Mouse (Mus musculus) neural tube, embryonic 11.5 days (tissue): Measurements from ENCODE around the gene Ypel2. TPM values are rescaled to one million over a fixed set of nuclear protein-coding genes. Genes with fewer than 3 reads are reported as not detected.

ENCODE experiments used
- ATAC-seq: fragments of 200-750 bp; cut with Nextera tagmentation; 2 replicates; pipeline ENCODE4 v1.8.0; 2017; ENCODE audit warnings: moderate number of reproducible peaks, mild to moderate bottlenecking, moderate TSS enrichment, moderate library complexity; ENCODE audit not compliant: insufficient read depth, low FRiP score, low TSS enrichment
- DNase-seq: peaks from one replicate; pipeline ENCODE4 v3.0.0-alpha.2; 2015; ENCODE audit warnings: low spot score
- H3K27ac ChIP-seq: fragments of 300-500 bp; sonication (generic); 2 replicates; pipeline ENCODE4 v1.5.1; 2014; ENCODE audit warnings: low read depth, mild to moderate bottlenecking, low read length
- H3K27me3 ChIP-seq: fragments of 300-500 bp; sonication (generic); 2 replicates; pipeline ENCODE4 v1.6.1; 2014; ENCODE audit warnings: mild to moderate bottlenecking, low read length, mixed read lengths; ENCODE audit not compliant: control insufficient read depth, insufficient read depth
- H3K36me3 ChIP-seq: fragments of 300-500 bp; sonication (generic); 2 replicates; pipeline ENCODE4 v1.6.1; 2014; ENCODE audit warnings: mild to moderate bottlenecking, low read length, moderate library complexity, mixed read lengths; ENCODE audit not compliant: control insufficient read depth, insufficient read depth
- H3K4me1 ChIP-seq: fragments of 300-500 bp; sonication (generic); 2 replicates; pipeline ENCODE4 v1.6.1; 2014; ENCODE audit warnings: low read length, mixed read lengths; ENCODE audit not compliant: control insufficient read depth, insufficient read depth
- H3K4me2 ChIP-seq: fragments of 300-500 bp; sonication (generic); 2 replicates; pipeline ENCODE4 v1.6.1; 2014; ENCODE audit warnings: low read depth, mild to moderate bottlenecking, moderate library complexity
- H3K4me3 ChIP-seq: fragments of 300-500 bp; sonication (generic); 2 replicates; pipeline ENCODE4 v1.5.1; 2014; ENCODE audit warnings: low read depth, low read length
- H3K9ac ChIP-seq: fragments of 300-500 bp; sonication (generic); 2 replicates; pipeline ENCODE4 v1.6.1; 2014; ENCODE audit warnings: mild to moderate bottlenecking, low read length
- H3K9me3 ChIP-seq: fragments of 300-500 bp; sonication (generic); 2 replicates; pipeline ENCODE4 v1.6.1; 2016; ENCODE audit warnings: low read length; ENCODE audit not compliant: control insufficient read depth
- WGBS: fragments of 180-500 bp; shearing (Covaris S2); extraction: QIAGEN DNeasy Blood & Tissue Kit; methylation state at CpG from one replicate; pipeline ENCODE4 v1.1.7; 2014; 5-methylcytosine and 5-hydroxymethylcytosine counted together
- polyA plus RNA-seq: library from polyadenylated mRNA; unstranded; fragments of >200 nt; fragmentation: Nextera tagmentation; extraction: Ambion mirVana; gene quantifications from 2 replicates; pipeline ENCODE4 v1.2.1, GENCODE M21; 2014

The Ypel2 gene
- polyA plus RNA-seq, 1 experiment from 2014 or later: 7.0 TPM

DNA sequence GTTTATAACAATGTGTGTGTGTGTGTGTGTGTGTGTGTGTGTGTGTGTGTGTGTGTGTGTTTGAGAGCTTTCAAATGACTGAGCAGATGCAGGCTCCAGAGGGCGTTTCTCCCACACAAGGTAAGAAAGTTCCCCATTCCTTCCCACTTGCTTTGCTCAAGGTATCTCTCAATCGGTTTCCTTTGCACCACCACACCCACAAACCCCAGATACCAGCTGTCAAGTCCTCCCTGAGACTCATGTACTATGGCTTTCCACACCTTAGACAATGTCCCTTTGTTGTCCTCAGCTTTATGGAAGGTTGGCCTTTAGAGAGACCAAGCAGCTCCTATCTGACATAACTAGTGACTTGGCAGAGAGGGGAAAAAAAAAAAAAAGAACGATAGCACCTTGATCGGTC, 29.3 kb upstream of the Ypel2 start:
- Histone ChIP-seq H3K36me3 (no peaks in the 10 kb centered on the region), H3K9me3 (no peaks in the 10 kb centered on the region), H3K4me2 (no peak overlapping the region), H3K27ac (no peak overlapping the region), H3K4me1 (no peaks in the 10 kb centered on the region), H3K27me3 (no peaks in the 10 kb centered on the region), H3K4me3 (no peak overlapping the region), H3K9ac (no peak overlapping the region)
- 71% methylated on average over 4 of the region's 4 CpGs for WGBS
- DNase-seq (no peak), ATAC-seq (no peak)

DNA sequence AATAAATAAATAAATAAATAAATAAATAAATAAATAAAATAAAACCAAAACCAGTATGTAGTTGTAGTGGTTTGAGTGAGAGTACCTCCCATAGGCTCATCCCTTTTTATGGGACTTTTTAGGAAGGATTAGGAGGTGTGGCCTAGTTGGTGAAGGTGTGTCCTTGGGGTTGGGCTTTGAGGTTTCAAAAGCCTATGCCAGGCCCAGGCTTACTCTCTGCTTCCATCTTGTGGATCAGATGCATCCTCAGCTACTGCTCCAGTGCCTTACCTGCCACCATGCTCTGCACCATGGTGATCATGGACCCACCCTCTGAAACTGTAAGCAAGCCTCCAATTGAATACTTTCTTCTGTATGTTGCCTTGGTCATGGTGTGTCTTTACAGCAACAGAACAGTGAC, 28.0 kb upstream of the Ypel2 start:
- DNase-seq: no peak
- Histone ChIP-seq H3K4me1 (no peaks in the 10 kb centered on the region), H3K27me3 (no peaks in the 10 kb centered on the region), H3K9ac (no peak overlapping the region), H3K36me3 (no peaks in the 10 kb centered on the region), H3K27ac (no peak overlapping the region), H3K4me2 (no peak overlapping the region), H3K9me3 (no peaks in the 10 kb centered on the region), H3K4me3 (no peak overlapping the region)
- no peak for ATAC-seq

DNA sequence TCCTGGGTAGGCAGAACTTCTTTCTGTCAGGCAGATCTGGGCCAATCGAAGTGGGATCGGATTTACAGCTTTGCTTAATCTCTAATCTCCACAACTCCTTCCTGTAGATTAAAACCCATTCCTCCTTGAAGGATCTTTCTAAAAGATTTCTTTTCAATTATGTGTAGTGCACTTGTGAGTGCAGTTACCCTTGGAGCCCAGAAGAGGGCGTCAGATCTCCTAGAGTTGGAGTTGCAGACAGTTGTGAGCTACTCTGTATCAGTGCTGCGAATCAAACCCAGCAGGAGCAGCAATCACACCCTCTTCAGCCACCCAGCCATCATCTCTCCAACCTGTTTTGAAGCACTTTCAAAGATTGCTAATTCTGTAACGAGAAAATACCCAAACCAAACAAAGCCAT, 26.9 kb upstream of the Ypel2 start:
- Histone ChIP-seq H3K4me1 (no peaks in the 10 kb centered on the region), H3K9ac (no peak overlapping the region), H3K4me3 (no peak overlapping the region), H3K27me3 (no peaks in the 10 kb centered on the region), H3K4me2 (no peak overlapping the region), H3K27ac (no peak overlapping the region), H3K9me3 (no peaks in the 10 kb centered on the region), H3K36me3 (no peaks in the 10 kb centered on the region)
- no peak for DNase-seq
- 80% methylated on average over 5 of the region's 5 CpGs for whole genome bisulfite sequencing
- ATAC-seq: no peak

DNA sequence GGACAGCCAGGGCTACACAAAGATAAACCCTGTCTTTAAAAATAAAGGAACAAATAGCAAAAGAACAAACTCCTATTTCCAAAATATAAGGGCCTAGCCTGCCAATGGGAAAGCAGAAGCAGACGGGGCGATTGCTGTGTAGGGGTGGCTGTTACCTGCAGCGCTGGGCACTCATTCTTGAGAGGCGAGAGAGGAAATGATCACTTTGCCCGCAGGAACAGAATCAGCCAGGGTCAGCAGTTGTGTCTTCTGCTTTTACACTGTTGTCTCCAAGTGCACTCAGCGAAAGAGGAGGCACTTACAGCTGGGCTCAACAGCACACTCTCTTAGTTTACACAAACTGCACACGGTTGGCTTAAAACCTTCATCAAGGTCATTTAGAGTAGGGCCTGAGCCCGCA, 25.9 kb upstream of the Ypel2 start:
- Histone ChIP-seq H3K4me1 (no peaks in the 10 kb centered on the region), H3K4me2 (no peak overlapping the region), H3K27ac (no peak overlapping the region), H3K4me3 (no peak overlapping the region), H3K36me3 (no peaks in the 10 kb centered on the region), H3K9ac (no peak overlapping the region), H3K9me3 (no peaks in the 10 kb centered on the region), H3K27me3 (no peaks in the 10 kb centered on the region)
- DNase-seq (no peak), ATAC-seq (no peak)
- WGBS: 92% methylated on average over 8 of the region's 8 CpGs

DNA sequence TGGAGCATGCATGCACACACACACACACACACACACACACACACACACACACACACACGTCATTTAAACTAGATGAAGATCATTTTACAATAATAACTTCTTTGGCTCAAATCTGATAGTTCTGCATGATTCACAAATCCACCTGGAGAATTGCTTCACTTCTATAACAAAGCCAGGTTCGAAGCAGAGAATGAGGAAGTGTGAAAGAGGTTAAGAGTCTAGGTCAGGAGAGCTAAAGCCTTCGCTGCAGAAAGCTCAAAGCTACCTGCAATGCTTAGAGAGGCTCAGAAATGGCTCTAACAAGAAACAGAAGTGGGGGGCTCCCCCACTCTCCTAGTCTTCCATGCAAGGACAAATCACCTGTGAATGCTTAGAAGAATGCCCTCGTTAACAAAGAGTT, 24.6 kb upstream of the Ypel2 start:
- Histone ChIP-seq H3K4me2 (no peak overlapping the region), H3K27me3 (no peaks in the 10 kb centered on the region), H3K9ac (no peak overlapping the region), H3K9me3 (no peaks in the 10 kb centered on the region), H3K4me3 (no peak overlapping the region), H3K36me3 (no peaks in the 10 kb centered on the region), H3K27ac (no peak overlapping the region), H3K4me1 (no peaks in the 10 kb centered on the region)
- 84% methylated on average over 4 of the region's 4 CpGs for WGBS
- DNase-seq: no peak
- ATAC-seq: no peak

DNA sequence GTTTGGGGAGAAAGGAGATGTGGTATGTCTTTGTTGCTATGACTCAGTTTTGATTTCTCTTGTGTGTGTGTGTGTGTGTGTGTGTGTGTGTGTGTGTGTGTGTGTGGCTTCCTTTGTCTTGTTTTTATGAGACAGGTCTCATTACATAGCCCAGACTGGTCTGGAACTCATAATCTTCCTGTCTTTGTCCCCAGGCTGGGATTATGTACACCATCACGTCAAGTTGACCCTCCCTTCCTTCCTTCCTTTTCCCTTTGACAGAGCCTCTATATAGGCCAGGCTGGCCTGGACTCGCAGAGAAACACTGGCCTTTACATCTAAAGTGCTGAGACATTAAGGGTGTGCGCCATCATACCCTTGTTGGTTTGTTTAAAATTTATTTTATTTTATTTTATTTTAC, 22.2 kb upstream of the Ypel2 start:
- WGBS: 62% methylated on average over 3 of the region's 3 CpGs
- no peaks in the 10 kb centered on the region for H3K27me3 ChIP-seq

DNA sequence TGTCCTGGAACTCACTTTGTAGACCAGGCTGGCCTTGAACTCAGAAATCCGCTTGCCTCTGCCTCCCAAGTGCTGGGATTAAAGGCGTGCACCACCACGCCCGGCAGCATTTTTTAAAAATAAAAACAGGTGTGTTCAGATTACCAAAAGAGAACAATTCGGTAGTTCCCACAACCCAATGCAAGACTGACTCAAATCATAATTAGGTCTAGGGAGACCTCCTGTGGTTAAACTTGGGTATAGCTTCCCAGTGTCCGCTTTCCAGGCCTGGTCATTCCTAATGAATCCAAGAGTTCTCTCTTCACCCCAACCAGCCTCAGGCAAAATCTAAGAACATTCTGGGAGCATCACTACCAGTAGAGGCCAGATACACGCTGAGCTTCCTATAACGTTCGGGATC, 17.0 kb upstream of the Ypel2 start:
- Histone ChIP-seq H3K4me1 (no peaks in the 10 kb centered on the region), H3K27ac (no peak overlapping the region), H3K27me3 (no peaks in the 10 kb centered on the region), H3K4me2 (no peak overlapping the region), H3K9ac (no peak overlapping the region), H3K4me3 (no peak overlapping the region), H3K9me3 (no peaks in the 10 kb centered on the region), H3K36me3 (no peaks in the 10 kb centered on the region)
- no peak for ATAC-seq
- peak; percentile 62 for DNase-seq
- WGBS: 29% methylated on average over 9 of the region's 9 CpGs

More for the DNA sequence above, 22.2 kb upstream of the Ypel2 start:
- no peak overlapping the region for H3K9ac ChIP-seq
- no peaks in the 10 kb centered on the region for H3K4me1 ChIP-seq
- H3K4me3 ChIP-seq: no peak overlapping the region
- ATAC-seq: no peak
- no peak overlapping the region for H3K4me2 ChIP-seq
- no peaks in the 10 kb centered on the region for H3K9me3 ChIP-seq
- DNase-seq: no peak
- no peaks in the 10 kb centered on the region for H3K36me3 ChIP-seq
- H3K27ac ChIP-seq: no peak overlapping the region

DNA sequence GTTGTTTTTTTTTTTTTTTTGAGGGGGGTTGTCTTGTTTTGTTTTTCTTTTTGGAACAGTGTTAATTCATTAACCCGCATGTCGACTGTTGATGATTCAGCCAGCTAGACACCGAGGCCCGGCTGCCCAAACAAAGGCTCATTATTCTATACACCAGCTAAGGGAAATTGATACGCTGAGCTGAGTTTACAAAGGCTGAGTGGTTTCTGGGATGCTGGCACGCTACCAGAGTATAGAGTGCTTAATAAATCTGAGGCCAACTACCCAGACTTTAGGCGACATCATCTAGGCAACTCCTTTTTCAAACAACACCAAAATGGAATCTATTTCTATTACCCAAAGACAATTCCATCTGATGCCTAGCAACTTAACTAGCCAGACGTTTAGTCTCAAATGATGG, 13.9 kb upstream of the Ypel2 start:
- ATAC-seq: no peak
- Histone ChIP-seq H3K27me3 (no peaks in the 10 kb centered on the region), H3K4me1 (no peaks in the 10 kb centered on the region), H3K4me3 (no peak overlapping the region), H3K36me3 (no peaks in the 10 kb centered on the region), H3K27ac (no peak overlapping the region), H3K9ac (no peak overlapping the region), H3K4me2 (no peak overlapping the region), H3K9me3 (no peaks in the 10 kb centered on the region)
- 33% methylated on average over 8 of the region's 8 CpGs for WGBS
- peak; percentile 40 for DNase-seq

DNA sequence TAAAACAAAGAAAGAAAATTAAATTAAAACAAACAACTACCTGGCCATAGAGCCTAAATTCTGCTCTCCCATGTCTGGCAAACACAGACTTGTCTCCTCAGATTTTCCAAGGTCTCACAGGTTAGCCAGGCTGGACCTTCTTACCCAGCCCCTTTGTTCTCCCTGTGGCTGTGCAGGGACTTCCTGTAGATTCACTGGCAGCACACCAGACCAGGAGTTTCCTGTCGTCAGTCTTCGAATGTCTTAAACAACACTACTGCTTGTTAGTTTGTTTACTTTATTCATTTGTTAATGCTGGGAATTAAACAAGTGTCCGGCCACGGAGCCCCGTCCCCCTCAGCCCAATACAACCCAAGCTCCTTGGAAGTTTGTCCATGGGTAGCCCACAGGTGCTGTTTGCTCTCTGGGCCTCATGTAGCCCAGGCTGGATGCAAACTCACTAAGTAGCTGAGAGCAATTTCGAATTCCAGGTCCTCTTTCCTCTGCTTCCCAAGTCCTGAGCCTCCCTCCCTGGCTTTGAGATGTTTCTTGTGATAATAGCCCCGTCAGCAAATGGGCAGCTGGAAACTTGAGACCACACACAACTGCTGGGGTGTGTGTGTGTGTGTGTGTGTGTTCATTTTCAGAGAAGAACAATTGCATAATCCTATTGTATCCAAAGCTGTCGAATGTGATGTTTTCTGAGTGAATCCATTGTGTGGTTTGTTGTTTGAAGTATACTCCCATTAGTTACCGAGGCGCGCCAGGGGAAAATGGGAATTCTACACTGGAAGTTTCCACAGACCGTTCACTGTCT, 11.7 kb upstream of the Ypel2 start:
- Histone ChIP-seq H3K9ac (no peak overlapping the region), H3K4me3 (no peak overlapping the region), H3K27me3 (no peaks in the 10 kb centered on the region), H3K36me3 (no peaks in the 10 kb centered on the region), H3K4me1 (no peaks in the 10 kb centered on the region), H3K4me2 (no peak overlapping the region), H3K9me3 (no peaks in the 10 kb centered on the region), H3K27ac (no peak overlapping the region)
- 64% methylated on average over 12 of the region's 12 CpGs for WGBS
- DNase-seq (no peak), ATAC-seq (no peak)
